Mouse (Mus musculus) liver, embryonic 11.5 days (tissue): ENCODE measurements around the gene Des. TPM values are rescaled to one million over a fixed set of nuclear protein-coding genes. Genes with fewer than 3 reads are reported as not detected.

Experiments used
- ATAC-seq: fragments of 200-750 bp; cut with Nextera tagmentation; replicated peaks from 2 replicates; pipeline ENCODE4 v1.8.0; 2017; ENCODE audit warnings: moderate number of reproducible peaks, mild to moderate bottlenecking, moderate TSS enrichment, moderate library complexity; ENCODE audit not compliant: low FRiP score
- DNase-seq: peaks from one replicate; pipeline ENCODE4 v3.0.0-alpha.2; 2017; ENCODE audit warnings: low spot score
- H3K27ac ChIP-seq: fragments of 300-500 bp; sonication (generic); 2 replicates; pipeline ENCODE4 v1.5.1; 2014; ENCODE audit warnings: mild to moderate bottlenecking, low read depth, low read length, control low read depth
- H3K27me3 ChIP-seq: fragments of 300-500 bp; sonication (generic); replicated peaks from 2 replicates; pipeline ENCODE4 v1.6.1; 2014; ENCODE audit warnings: low read length, mixed read lengths; ENCODE audit not compliant: control insufficient read depth, insufficient read depth
- H3K36me3 ChIP-seq: fragments of 300-500 bp; sonication (generic); 2 replicates; pipeline ENCODE4 v1.6.1; 2014; ENCODE audit warnings: mild to moderate bottlenecking, low read length, moderate library complexity, mixed read lengths; ENCODE audit not compliant: control insufficient read depth, insufficient read depth
- H3K4me1 ChIP-seq: fragments of 300-500 bp; sonication (generic); replicated peaks from 2 replicates; pipeline ENCODE4 v1.6.1; 2014; ENCODE audit warnings: low read length, mixed read lengths; ENCODE audit not compliant: control insufficient read depth, insufficient read depth
- H3K4me2 ChIP-seq: fragments of 300-500 bp; sonication (generic); 2 replicates; pipeline ENCODE4 v1.6.1; 2014; ENCODE audit warnings: mild to moderate bottlenecking, control low read depth, moderate library complexity
- H3K4me3 ChIP-seq: fragments of 300-500 bp; sonication (generic); 2 replicates; pipeline ENCODE4 v1.5.1; 2014; ENCODE audit warnings: low read depth, low read length, control low read depth
- H3K9ac ChIP-seq: fragments of 300-500 bp; sonication (generic); 2 replicates; pipeline ENCODE4 v1.6.1; 2014; ENCODE audit warnings: low read depth, low read length, control low read depth
- H3K9me3 ChIP-seq: fragments of 300-500 bp; sonication (generic); 2 replicates; pipeline ENCODE4 v1.6.1; 2016; ENCODE audit warnings: low read length, inconsistent platforms, mixed read lengths; ENCODE audit not compliant: control insufficient read depth
- WGBS: fragments of 180-500 bp; shearing (Covaris S2); extraction: QIAGEN DNeasy Blood & Tissue Kit; methylation state at CpG from one replicate; pipeline ENCODE4 v1.1.7; 2014; 5-methylcytosine and 5-hydroxymethylcytosine counted together
- polyA plus RNA-seq: library from polyadenylated mRNA; unstranded; fragments of >200 nt; fragmentation: Nextera tagmentation; extraction: Ambion mirVana; gene quantifications from 2 replicates; pipeline ENCODE4 v1.2.1, GENCODE M21; 2014

The Des gene
- 13.3 and 14.5 TPM in 2 replicates for polyA plus RNA-seq

DNA sequence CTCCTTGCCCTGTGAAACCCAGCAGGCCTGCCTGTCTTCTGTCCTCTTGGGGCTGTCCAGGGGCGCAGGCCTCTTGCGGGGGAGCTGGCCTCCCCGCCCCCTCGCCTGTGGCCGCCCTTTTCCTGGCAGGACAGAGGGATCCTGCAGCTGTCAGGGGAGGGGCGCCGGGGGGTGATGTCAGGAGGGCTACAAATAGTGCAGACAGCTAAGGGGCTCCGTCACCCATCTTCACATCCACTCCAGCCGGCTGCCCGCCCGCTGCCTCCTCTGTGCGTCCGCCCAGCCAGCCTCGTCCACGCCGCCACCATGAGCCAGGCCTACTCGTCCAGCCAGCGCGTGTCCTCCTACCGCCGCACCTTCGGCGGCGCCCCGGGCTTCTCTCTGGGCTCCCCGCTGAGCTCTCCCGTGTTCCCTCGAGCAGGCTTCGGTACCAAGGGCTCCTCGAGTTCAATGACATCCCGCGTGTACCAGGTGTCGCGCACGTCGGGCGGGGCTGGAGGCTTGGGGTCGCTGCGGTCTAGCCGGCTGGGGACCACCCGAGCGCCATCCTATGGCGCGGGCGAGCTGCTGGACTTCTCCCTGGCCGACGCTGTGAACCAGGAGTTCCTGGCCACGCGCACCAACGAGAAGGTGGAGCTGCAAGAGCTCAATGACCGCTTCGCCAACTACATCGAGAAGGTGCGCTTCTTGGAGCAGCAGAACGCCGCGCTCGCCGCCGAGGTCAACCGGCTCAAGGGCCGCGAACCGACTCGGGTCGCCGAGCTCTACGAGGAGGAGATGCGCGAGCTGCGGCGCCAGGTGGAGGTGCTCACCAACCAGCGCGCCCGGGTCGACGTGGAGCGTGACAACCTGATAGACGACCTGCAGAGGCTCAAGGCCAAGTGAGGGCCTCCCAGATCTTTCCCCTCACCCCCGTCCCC is at the start of gene Des:
TSS of gene Des (plus strand) at position 218 of the 920 bp plus-strand sequence.
- peak; percentile 54 for DNase-seq
- ATAC-seq: 0 out of 2 replicates have a peak, but pooled peaks have one; percentile 26
- Histone ChIP-seq H3K4me2 (peak within 1 kb of the TSS; percentile 64), H3K9ac (0 out of 2 replicates have a peak within 1 kb of the TSS, but pooled peaks have one; percentile 26), H3K4me3 (peak within 1 kb of the TSS; percentile 45), H3K27me3 (peaks cover 46% of the 10 kb centered on the region), H3K9me3 (no peaks in the 10 kb centered on the region), H3K4me1 (no peaks in the 10 kb centered on the region; the same call in 1 of the 2 replicates), H3K36me3 (no peaks in the 10 kb centered on the region), H3K27ac (no peak within 1 kb of the TSS; the same call in 1 of the 2 replicates)
- 3% methylated on average over 80 of the region's 80 CpGs for whole genome bisulfite sequencing

DNA sequence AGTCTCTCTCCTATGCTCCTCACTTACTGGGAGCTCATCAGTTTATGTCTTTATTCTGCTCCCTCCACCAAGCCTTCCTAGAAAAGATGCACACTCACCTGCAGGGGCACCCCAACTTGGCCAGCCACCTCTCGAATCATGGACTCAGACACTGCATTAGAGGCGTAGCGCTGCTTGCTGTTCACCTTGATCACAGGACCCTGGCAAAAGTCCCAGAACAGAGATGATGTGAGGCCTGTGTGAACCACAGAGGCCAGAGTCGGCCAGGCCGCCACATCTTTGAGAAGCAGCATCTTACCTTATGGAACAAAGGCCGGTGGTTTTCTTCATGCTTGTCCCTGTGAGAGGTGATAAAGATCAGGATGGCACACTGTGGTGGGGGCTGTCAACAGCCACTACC is 48.4 kb upstream of the Des start:
- Histone ChIP-seq H3K27me3 (no peaks in the 10 kb centered on the region), H3K27ac (no peak overlapping the region), H3K9ac (no peak overlapping the region), H3K4me2 (no peak overlapping the region), H3K36me3 (peaks cover 21% of the 10 kb centered on the region), H3K4me1 (peaks cover 12% of the 10 kb centered on the region), H3K4me3 (no peak overlapping the region), H3K9me3 (no peaks in the 10 kb centered on the region)
- no peak for DNase-seq
- WGBS: 93% methylated on average over 6 of the region's 6 CpGs
- no peak for ATAC-seq

DNA sequence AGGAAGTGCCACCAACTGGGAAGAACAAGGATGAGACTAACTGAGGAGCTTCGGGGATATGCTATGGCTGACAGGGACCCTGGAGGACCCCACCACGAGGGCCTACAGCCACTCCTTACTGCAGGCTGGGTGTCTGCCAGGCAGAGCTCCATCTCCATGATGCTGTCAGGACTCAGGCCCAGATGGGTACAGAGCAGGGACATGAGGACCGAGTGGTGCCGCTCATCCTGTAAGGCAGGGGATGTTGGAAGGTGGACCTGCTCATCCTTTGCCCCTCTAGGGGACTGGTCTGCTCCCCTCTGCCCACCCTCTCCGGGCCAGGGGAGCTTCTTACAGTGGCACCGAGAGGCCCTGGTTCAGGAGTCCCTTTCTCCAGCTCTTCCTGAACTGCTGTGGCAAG is 45.1 kb upstream of the Des start:
- DNase-seq (no peak), ATAC-seq (no peak)
- Histone ChIP-seq H3K9me3 (no peaks in the 10 kb centered on the region), H3K4me2 (no peak overlapping the region), H3K36me3 (peaks cover 14% of the 10 kb centered on the region), H3K4me1 (peaks cover 12% of the 10 kb centered on the region), H3K9ac (no peak overlapping the region), H3K27ac (no peak overlapping the region), H3K27me3 (no peaks in the 10 kb centered on the region), H3K4me3 (no peak overlapping the region)
- 84% methylated on average over 6 of the region's 6 CpGs for WGBS

- Histone ChIP-seq H3K4me2 (peak overlapping the region; percentile 93), H3K9ac (peak overlapping the region; percentile 72), H3K27ac (peak overlapping the region; percentile 87), H3K4me1 (peaks cover 12% of the 10 kb centered on the region), H3K36me3 (peaks cover 14% of the 10 kb centered on the region), H3K4me3 (peak overlapping the region; percentile 62), H3K9me3 (no peaks in the 10 kb centered on the region), H3K27me3 (no peaks in the 10 kb centered on the region)
- ATAC-seq (no peak), DNase-seq (no peak)
- WGBS: 83% methylated on average over 29 of the region's 29 CpGs
Measured at GRCm38 (mm10) chr1:75315456-75316365, 44.4 kb upstream of the Des start.

DNA sequence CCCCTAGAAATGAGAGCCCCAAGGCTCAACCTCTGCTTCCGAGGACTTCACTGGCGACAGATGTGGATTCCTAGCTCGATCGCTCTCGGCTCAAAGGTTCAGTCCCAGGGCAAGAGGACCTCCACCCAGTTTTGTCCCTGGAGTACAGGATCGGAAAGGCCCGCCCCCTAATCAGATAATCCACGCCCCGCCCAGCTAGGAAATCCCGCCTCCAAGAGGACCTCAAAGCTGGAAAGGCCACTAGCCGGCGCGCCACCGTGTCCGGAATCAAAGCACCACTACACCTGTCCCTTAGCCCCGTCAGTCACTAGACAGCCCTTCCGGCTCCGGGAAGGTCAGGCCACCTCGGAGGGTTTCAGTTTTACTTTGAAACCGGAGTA is 43.3 kb upstream of the Des start:
- ATAC-seq: peak; percentile 46
- Histone ChIP-seq H3K27me3 (no peaks in the 10 kb centered on the region), H3K36me3 (peaks cover 10% of the 10 kb centered on the region), H3K9me3 (no peaks in the 10 kb centered on the region), H3K4me2 (peak overlapping the region; percentile 93), H3K4me1 (peaks cover 12% of the 10 kb centered on the region), H3K9ac (peak overlapping the region; percentile 72), H3K27ac (peak overlapping the region; percentile 87), H3K4me3 (peak overlapping the region; percentile 62)
- peak; percentile 85 for DNase-seq
- WGBS: under 1% methylated on average over 20 of the region's 20 CpGs

DNA sequence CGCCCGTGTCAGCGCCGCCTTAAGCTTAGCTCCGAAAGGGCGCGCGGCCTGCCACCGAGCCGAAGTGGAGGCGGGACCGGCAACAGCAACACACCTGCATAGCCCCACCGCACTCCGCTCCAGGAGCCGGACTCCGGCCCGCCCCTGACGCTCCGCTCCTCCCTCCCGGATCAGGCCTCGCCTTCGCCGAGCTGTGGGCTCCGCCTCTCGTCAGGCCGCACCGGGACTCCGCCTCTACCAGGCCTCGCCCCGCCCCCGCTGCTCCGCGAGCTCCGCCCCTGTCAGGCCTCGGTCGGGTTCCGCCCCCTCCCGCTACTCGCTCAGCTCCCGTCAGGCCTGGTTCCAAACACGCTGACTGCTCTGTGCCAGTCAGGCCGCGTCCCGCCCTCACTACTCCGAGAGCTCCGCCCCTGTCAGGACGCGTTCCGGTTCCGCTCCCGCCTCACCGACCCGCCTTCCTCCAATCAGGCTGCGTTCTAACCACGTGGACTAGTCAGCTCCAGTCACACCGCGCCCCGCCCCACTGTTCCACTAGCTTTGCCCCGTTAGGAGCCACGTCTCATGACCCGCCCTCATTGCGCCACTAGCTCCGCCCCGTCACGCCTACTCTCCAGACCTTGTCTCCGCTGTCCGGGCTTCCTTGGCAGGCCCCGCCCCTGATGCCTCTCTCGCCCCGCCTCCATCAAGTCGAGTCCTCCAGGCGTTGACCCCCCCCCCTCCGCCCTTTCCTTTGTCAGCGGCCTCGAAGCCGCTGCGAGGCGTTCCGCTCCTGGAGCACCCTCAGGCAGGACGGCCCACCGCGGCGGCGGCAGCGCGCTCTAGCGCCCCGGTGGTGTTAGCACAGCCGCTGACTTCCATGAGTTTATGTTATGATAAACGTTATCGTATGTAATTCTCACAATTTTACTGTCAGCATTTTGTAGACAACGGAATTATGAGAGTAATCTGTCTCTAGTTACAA is 42.6 kb upstream of the Des start, which contains the start of gene Dnpep:
TSS of gene Dnpep (minus strand) at position 750 of the 961 bp plus-strand sequence.
- peak; percentile 96 for ATAC-seq
- peaks cover 12% of the 10 kb centered on the region for H3K4me1 ChIP-seq
- peak within 1 kb of the TSS; percentile 93 for H3K4me2 ChIP-seq
- H3K9ac ChIP-seq: peak within 1 kb of the TSS; percentile 72
- under 1% methylated on average over 92 of the region's 92 CpGs for WGBS
- peak within 1 kb of the TSS; percentile 87 for H3K27ac ChIP-seq
- H3K9me3 ChIP-seq: no peaks in the 10 kb centered on the region
- H3K36me3 ChIP-seq: peaks cover 4% of the 10 kb centered on the region; the same call in 1 of the 2 replicates
- peak within 1 kb of the TSS; percentile 62 for H3K4me3 ChIP-seq
- DNase-seq: peak; percentile 100
- no peaks in the 10 kb centered on the region for H3K27me3 ChIP-seq

- Histone ChIP-seq H3K4me1 (peaks cover 12% of the 10 kb centered on the region), H3K9me3 (no peaks in the 10 kb centered on the region), H3K27ac (no peak overlapping the region; the same call in 1 of the 2 replicates), H3K9ac (peak overlapping the region; percentile 47; the same call in 1 of the 2 replicates), H3K4me3 (peak overlapping the region; percentile 42), H3K27me3 (no peaks in the 10 kb centered on the region), H3K36me3 (peaks cover 4% of the 10 kb centered on the region; the same call in 1 of the 2 replicates), H3K4me2 (peak overlapping the region; percentile 67)
- WGBS: 65% methylated on average over 3 of the region's 3 CpGs
- ATAC-seq: no peak
- DNase-seq: no peak
Measured at GRCm38 (mm10) chr1:75318301-75318700, 41.8 kb upstream of the Des start.
